Mouse (Mus musculus) small intestine, adult 2 months (tissue): ENCODE results near the gene Rbm44.

ENCODE experiments used
- CTCF ChIP-seq: fragments of 200-500 bp; IDR thresholded peaks from 2 replicates; pipeline ENCODE4 v1.5.1; 2012; ENCODE audit warnings: low read depth, mild to moderate bottlenecking, control low read depth, inconsistent platforms, low read length, moderate library complexity, mixed read lengths; ENCODE audit not compliant: insufficient replicate concordance, insufficient read length; ENCODE audit errors: extremely low read depth
- POLR2A ChIP-seq: fragments of 200-500 bp; IDR thresholded peaks from 2 replicates; pipeline ENCODE4 v1.6.1; 2012; ENCODE audit warnings: low read depth, mild to moderate bottlenecking, control low read depth, inconsistent platforms, low read length, moderate library complexity

DNA sequence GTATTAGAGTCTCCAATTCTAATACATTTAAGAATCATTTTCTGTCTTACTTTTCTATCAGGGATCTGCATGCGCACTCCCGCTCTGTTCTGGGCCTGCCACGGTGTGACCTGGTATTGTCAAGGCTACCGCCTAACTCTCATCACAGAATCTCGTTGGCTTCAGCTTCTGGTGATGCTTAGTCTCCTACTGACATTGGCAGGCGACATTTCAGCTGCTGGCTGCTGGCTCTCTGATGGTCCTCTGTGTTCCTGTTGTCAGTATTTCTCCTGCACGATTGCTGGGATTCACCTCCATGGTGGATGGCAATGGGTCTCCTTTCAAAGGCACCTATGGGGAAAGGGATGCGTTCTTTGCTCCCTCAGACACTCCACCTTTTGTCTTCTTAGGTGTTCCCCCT lies 61.4 kb downstream of the Rbm44 start:
- no peak for TF ChIP-seq POLR2A
- no peak for TF ChIP-seq CTCF
